8 mouse cellular contexts compared by ENCODE assay signal in the genomic region with DNA sequence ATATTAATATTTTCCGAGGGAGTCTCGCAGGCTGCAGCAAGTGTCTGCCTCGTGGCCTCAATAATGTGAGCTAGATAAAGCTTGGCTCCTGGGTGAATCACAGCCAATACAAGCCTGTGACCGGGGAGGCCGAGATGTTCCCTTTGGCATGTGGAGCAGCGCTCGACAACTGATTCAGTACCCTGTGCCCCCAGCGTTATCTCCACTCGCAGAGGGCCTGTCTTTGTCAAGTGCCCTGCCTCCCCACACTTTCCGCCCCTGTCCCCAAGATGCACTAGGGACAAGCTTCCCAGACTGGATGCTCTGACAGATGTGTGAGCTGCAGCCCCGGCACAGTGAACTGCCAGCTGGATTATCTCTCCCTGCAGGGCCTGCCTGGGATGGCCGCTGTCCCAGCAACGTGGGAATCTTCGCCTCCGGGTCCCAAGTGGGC.
DNase-seq lines count a peak whose midpoint lies in the region; ATAC-seq lines count a peak whose summit lies in the region.

No protein-coding gene starts in this region.

- 13% methylated on average over 15 of the region's 15 CpGs for WGBS in hindbrain, embryonic 15.5 days

- no peaks in the 10 kb centered on the region for H3K9me3 ChIP-seq in hindbrain, embryonic 15.5 days

- intact Hi-C loops in heart, postnatal 25 days (cut with DNase I), result no loop called here

- no peak overlapping the region for H3K4me2 ChIP-seq in hindbrain, embryonic 15.5 days

- no peak overlapping the region for H3K9ac ChIP-seq in hindbrain, embryonic 15.5 days

- ATAC-seq in hindbrain, embryonic 15.5 days (ENCODE audit: low FRiP score, low read depth), result no peak
- peak; percentile 85 for ATAC-seq in megakaryocyte-erythroid progenitor cell, adult 5-6 weeks (replicated peaks; ENCODE audit: low FRiP score, low TSS enrichment, poor library complexity, severe bottlenecking)

- peak overlapping the region; percentile 23 for H3K27ac ChIP-seq in hindbrain, embryonic 15.5 days (replicated peaks)

- H3K4me1 ChIP-seq in hindbrain, embryonic 15.5 days (replicated peaks), result peaks cover 63% of the 10 kb centered on the region

- no peak overlapping the region for H3K4me3 ChIP-seq in hindbrain, embryonic 15.5 days

- no peaks in the 10 kb centered on the region for H3K27me3 ChIP-seq in hindbrain, embryonic 15.5 days

- DNase-seq in heart, adult 11 months, result peak; percentile 95
- DNase-seq in heart, postnatal 25 days (ENCODE audit: low spot score), result no peak
- DNase-seq in MN1 (ENCODE audit: low spot score), result peak; percentile 78
- no peak for DNase-seq in frontal cortex, postnatal 36 days (ENCODE audit: low spot score in 2 of 2)
- no peak for DNase-seq in urinary bladder, postnatal 10 days (ENCODE audit: low spot score)
- no peak for DNase-seq in left cerebral cortex, adult 8-10 months (ENCODE audit: low spot score in 2 of 2)

- no peaks in the 10 kb centered on the region for H3K36me3 ChIP-seq in hindbrain, embryonic 15.5 days

Comparison
In these comparisons a context has a peak if more than half of its experiments do, and no peak if none do; other contexts are left out.
1. DNase-seq: peak in heart, adult 11 months (single experiment) and MN1 (single experiment); none in heart, postnatal 25 days (single experiment), frontal cortex, postnatal 36 days (0 of 2), urinary bladder, postnatal 10 days (single experiment) and left cerebral cortex, adult 8-10 months (0 of 2).